Comparison of ENCODE assay signal across 8 mouse cellular contexts in genomic region chr17:35379369-35379728, GRCm38 (mm10). TPM values are rescaled to one million over a fixed set of nuclear protein-coding genes. Genes with fewer than 3 reads are reported as not detected.
DNase-seq lines count a peak whose midpoint lies in the region; ATAC-seq lines count a peak whose summit lies in the region.

H2-Q4 (plus strand) TSS chr17:35379617.

- peak; percentile 98 for ATAC-seq in intestine, embryonic 15.5 days
- ATAC-seq in megakaryocyte-erythroid progenitor cell, adult 5-6 weeks (replicated peaks; ENCODE audit: low FRiP score, low TSS enrichment, poor library complexity, severe bottlenecking) = peak; percentile 99

- DNase-seq in adrenal gland, adult 8-10 months = peak; percentile 94
- DNase-seq in embryonic facial prominence, embryonic 10.5 days (ENCODE audit: low spot score) = peak; percentile 84
- DNase-seq in gastrocnemius, postnatal 4 days (ENCODE audit: low spot score in 2 of 2) = peak; percentile 74 to 78
- peak; percentile 78 for DNase-seq in left cerebral cortex, postnatal 14 days (ENCODE audit: low spot score in 2 of 2)
- peak; percentile 80 for DNase-seq in right cerebral cortex, postnatal 14 days
- peak; percentile 88 for DNase-seq in urinary bladder, postnatal 25 days (ENCODE audit: low spot score)

- H3K4me1 ChIP-seq in embryonic facial prominence, embryonic 10.5 days = peaks cover 13% of the 10 kb centered on the region
- H3K4me1 ChIP-seq in intestine, embryonic 15.5 days (replicated peaks) = no peaks in the 10 kb centered on the region

- peaks cover 43% of the 10 kb centered on the region for H3K27me3 ChIP-seq in embryonic facial prominence, embryonic 10.5 days (replicated peaks; ENCODE audit: low read depth, poor library complexity, severe bottlenecking)
- no peaks in the 10 kb centered on the region for H3K27me3 ChIP-seq in intestine, embryonic 15.5 days (replicated peaks)

- peak within 1 kb of the TSS; percentile 60 for H3K9ac ChIP-seq in intestine, embryonic 15.5 days

- peaks cover 11% of the 10 kb centered on the region; the same call in 1 of the 2 replicates for H3K9me3 ChIP-seq in embryonic facial prominence, embryonic 10.5 days
- no peaks in the 10 kb centered on the region for H3K9me3 ChIP-seq in intestine, embryonic 15.5 days

- WGBS in embryonic facial prominence, embryonic 10.5 days = under 1% methylated on average over 16 of the region's 16 CpGs
- under 1% methylated on average over 16 of the region's 16 CpGs for WGBS in intestine, embryonic 15.5 days

- intact Hi-C loops in left cerebral cortex, postnatal 14 days (cut with DNase I) = loop anchor here (5.0 kb wide), 1 partner anchor 1377 kb away; the partner anchor contains the start of gene H2-K1

- H3K36me3 ChIP-seq in embryonic facial prominence, embryonic 10.5 days (replicated peaks) = no peaks in the 10 kb centered on the region
- H3K36me3 ChIP-seq in intestine, embryonic 15.5 days = no peaks in the 10 kb centered on the region

- peak within 1 kb of the TSS; percentile 76 for H3K4me3 ChIP-seq in embryonic facial prominence, embryonic 10.5 days
- H3K4me3 ChIP-seq in intestine, embryonic 15.5 days (replicated peaks) = peak within 1 kb of the TSS; percentile 68

- peak within 1 kb of the TSS; percentile 91 for H3K4me2 ChIP-seq in intestine, embryonic 15.5 days (replicated peaks)

- peak within 1 kb of the TSS; percentile 68 for H3K27ac ChIP-seq in embryonic facial prominence, embryonic 10.5 days (replicated peaks)
- 0 out of 2 replicates have a peak within 1 kb of the TSS, but pooled peaks have one; percentile 3 for H3K27ac ChIP-seq in intestine, embryonic 15.5 days

RNA-seq across cellular contexts. Expression of gene H2-Q4, which starts in this region (rescaled TPM):
- 10 to 100 TPM; 26.9 to 46.7 (median 37.7) TPM for total RNA-seq in adrenal gland, adult 8-10 months (2022)
- 1.5 and 1.6 TPM in 2 replicates for polyA plus RNA-seq in embryonic facial prominence, embryonic 10.5 days (2016; fragmentation: Nextera tagmentation; extraction: Ambion mirVana)
- 1 to 10 TPM; 5.2 to 6.2 TPM for total RNA-seq in gastrocnemius, postnatal 4 days (2021)
- polyA plus RNA-seq in intestine, embryonic 15.5 days (2015; fragmentation: Nextera tagmentation; extraction: Ambion mirVana) = 5.5 and 6.4 TPM in 2 replicates
- total RNA-seq in left cerebral cortex, postnatal 14 days (2021) = 1 to 10 TPM in 1 of 2 experiments, under 1 TPM in 1; 0.85 to 1.4 TPM
- total RNA-seq in megakaryocyte-erythroid progenitor cell, adult 5-6 weeks (2014; fragmentation: Nextera tagmentation) = 25.7 and 26.1 TPM in 2 replicates
- 19.4 and 44.3 TPM in 2 replicates for total RNA-seq in megakaryocyte-erythroid progenitor cell, adult 5-6 weeks (2017)

Comparison
In these comparisons a context has a peak if more than half of its experiments do, and no peak if none do; other contexts are left out.
1. Peak in every context shown above with its lines: DNase-seq, ATAC-seq, H3K4me3 ChIP-seq and H3K27ac ChIP-seq.